Mouse (Mus musculus) heart, embryonic 12.5 days (tissue): ENCODE measurements around the gene Tbccd1. TPM values are rescaled to one million over a fixed set of nuclear protein-coding genes. Genes with fewer than 3 reads are reported as not detected.
A peak's percentile ranks its signal among the peaks of the same experiment; 100 is the strongest.

Experiments used
- ATAC-seq: fragments of 200-750 bp; cut with Nextera tagmentation; 2 replicates; pipeline ENCODE4 v1.8.0; 2017; ENCODE audit warnings: moderate TSS enrichment, moderate library complexity; ENCODE audit not compliant: insufficient number of reproducible peaks, low FRiP score
- H3K27ac ChIP-seq: fragments of 300-500 bp; sonication (generic); 2 replicates; pipeline ENCODE4 v1.5.1; 2016; ENCODE audit warnings: mild to moderate bottlenecking, moderate library complexity; ENCODE audit not compliant: poor library complexity, severe bottlenecking
- H3K27me3 ChIP-seq: fragments of 300-500 bp; sonication (generic); replicated peaks from 2 replicates; pipeline ENCODE4 v1.6.1; 2016; ENCODE audit warnings: mild to moderate bottlenecking, moderate library complexity
- H3K36me3 ChIP-seq: fragments of 300-500 bp; sonication (generic); 2 replicates; pipeline ENCODE4 v1.6.1; 2016; ENCODE audit warnings: mild to moderate bottlenecking, moderate library complexity
- H3K4me1 ChIP-seq: fragments of 300-500 bp; sonication (generic); replicated peaks from 2 replicates; pipeline ENCODE4 v1.6.1; 2016; ENCODE audit warnings: mild to moderate bottlenecking
- H3K4me2 ChIP-seq: fragments of 300-500 bp; sonication (generic); 2 replicates; pipeline ENCODE4 v1.6.1; 2016; ENCODE audit warnings: mild to moderate bottlenecking, moderate library complexity
- H3K4me3 ChIP-seq: fragments of 300-500 bp; sonication (generic); 2 replicates; pipeline ENCODE4 v1.5.1; 2016; ENCODE audit warnings: mild to moderate bottlenecking
- H3K9ac ChIP-seq: fragments of 300-500 bp; sonication (generic); 2 replicates; pipeline ENCODE4 v1.6.1; 2016; ENCODE audit warnings: mild to moderate bottlenecking, moderate library complexity
- H3K9me3 ChIP-seq: fragments of 300-500 bp; sonication (generic); replicated peaks from 2 replicates; pipeline ENCODE4 v1.6.1; 2016; ENCODE audit warnings: mild to moderate bottlenecking, moderate library complexity
- WGBS: fragments of 180-500 bp; shearing (Covaris S2); methylation state at CpG from one replicate; pipeline ENCODE4 v1.1.7; 2016; 5-methylcytosine and 5-hydroxymethylcytosine counted together
- polyA plus RNA-seq: library from polyadenylated mRNA; unstranded; fragments of >200 nt; fragmentation: Nextera tagmentation; extraction: Ambion mirVana; gene quantifications from 2 replicates; pipeline ENCODE4 v1.2.1, GENCODE M21; 2016

The Tbccd1 gene
- polyA plus RNA-seq, result 19.2 and 20.2 TPM in 2 replicates

DNA sequence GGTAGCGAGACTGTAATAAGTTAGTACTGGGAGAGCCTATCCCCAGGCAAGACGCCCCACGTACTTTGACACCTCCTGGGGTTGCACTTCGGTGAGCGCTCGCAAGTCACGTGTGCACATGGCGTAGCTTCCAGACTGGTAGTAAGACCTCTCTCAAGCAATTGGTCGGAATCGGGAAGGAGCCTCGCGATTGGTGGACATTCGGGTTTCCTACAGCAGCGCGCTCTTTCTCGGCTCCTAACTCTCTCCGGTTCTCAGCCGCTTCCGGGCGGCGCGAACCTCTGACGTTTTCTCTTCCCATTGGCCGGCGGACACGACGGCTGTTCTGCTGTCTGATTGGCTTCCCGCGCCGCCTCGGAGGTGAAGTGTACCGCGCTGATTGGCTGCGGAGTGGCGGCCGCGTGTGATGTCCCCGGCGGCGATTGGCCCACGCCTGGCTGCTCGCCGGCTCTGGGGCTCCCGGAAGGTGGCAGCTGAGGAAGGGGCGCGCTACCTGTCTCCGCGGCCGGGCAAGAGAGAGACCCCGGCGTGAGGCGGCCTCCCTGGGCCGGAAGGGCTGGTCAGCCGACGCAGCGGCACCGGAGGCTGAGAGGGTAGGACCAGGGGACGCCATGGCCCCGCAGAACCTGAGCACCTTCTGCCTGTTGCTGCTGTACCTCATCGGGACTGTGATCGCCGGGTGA lies at the start of gene Tbccd1, which contains the start of gene Dnajb11:
Tbccd1 (minus strand) TSS at position 239 of the 683 bp plus-strand sequence.
Dnajb11 (plus strand) TSS at position 415 of the 683 bp plus-strand sequence.
- peaks cover 11% of the 10 kb centered on the region for H3K4me1 ChIP-seq
- peak within 1 kb of the TSS; percentile 90 for H3K4me3 ChIP-seq
- H3K27ac ChIP-seq, result peak within 1 kb of the TSS; percentile 70
- H3K9me3 ChIP-seq, result no peaks in the 10 kb centered on the region
- ATAC-seq, result peak; percentile 99
- no peaks in the 10 kb centered on the region for H3K27me3 ChIP-seq
- peak within 1 kb of the TSS; percentile 84 for H3K9ac ChIP-seq
- H3K36me3 ChIP-seq, result peaks cover 11% of the 10 kb centered on the region
- WGBS, result under 1% methylated on average over 62 of the region's 62 CpGs
- H3K4me2 ChIP-seq, result peak within 1 kb of the TSS; percentile 93

DNA sequence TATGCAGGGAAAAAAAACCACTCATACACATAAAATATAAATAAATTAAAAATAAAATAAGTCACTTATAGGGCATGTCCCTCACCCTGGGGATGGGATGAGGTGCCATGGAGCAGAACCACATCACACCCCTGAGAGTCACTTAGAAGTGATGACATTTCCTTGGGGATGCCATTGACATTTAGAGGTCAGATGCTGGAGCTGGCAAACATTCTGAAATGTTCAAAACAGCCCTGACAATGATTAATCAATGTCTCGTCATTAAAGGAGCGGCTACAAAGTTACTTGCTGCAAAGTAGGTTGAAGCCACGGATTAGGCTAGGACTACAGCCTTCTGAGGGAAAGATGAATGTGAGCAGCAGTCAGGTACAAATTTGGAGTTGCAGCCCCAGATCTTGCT lies 43.9 kb upstream of the Tbccd1 start:
- Histone ChIP-seq H3K27me3 (no peaks in the 10 kb centered on the region), H3K4me1 (no peaks in the 10 kb centered on the region), H3K9ac (no peak overlapping the region), H3K4me2 (no peak overlapping the region), H3K36me3 (no peaks in the 10 kb centered on the region), H3K9me3 (no peaks in the 10 kb centered on the region), H3K27ac (no peak overlapping the region), H3K4me3 (no peak overlapping the region)
- ATAC-seq, result no peak
- 77% methylated on average over 3 of the region's 3 CpGs for WGBS

- Histone ChIP-seq H3K27me3 (0 out of 2 replicates have a peak, but pooled peaks cover 4% of the 10 kb centered on the region), H3K9ac (no peak overlapping the region), H3K36me3 (no peaks in the 10 kb centered on the region), H3K4me1 (no peaks in the 10 kb centered on the region), H3K9me3 (no peaks in the 10 kb centered on the region), H3K4me2 (no peak overlapping the region), H3K27ac (no peak overlapping the region), H3K4me3 (no peak overlapping the region)
- 73% methylated on average over 10 of the region's 10 CpGs for WGBS
- no peak for ATAC-seq
Measured at GRCm38 (mm10) chr16:22899866-22900570, 42.5 kb upstream of the Tbccd1 start.

DNA sequence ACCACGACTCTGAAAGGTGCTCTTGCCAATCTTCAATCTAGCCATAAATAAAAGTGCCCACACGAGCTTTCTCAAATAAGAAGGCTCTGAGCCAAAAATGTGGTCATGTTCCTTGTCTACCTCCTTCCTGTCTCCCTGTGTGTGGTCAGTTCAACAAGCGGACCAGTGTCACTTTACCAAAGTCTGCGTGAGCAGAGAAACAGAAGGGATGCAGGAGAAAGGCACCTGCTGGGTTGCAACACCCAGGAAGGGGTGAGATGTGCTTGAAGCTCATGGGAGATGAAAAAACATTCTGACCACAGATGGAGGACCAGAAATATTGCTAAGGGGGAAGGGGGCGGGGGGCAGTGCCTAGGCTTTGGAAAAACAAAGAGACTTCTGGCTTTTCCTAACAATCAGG lies 41.9 kb upstream of the Tbccd1 start:
- Histone ChIP-seq H3K4me3 (no peak overlapping the region), H3K9me3 (no peaks in the 10 kb centered on the region), H3K36me3 (no peaks in the 10 kb centered on the region), H3K4me1 (no peaks in the 10 kb centered on the region), H3K4me2 (no peak overlapping the region), H3K27me3 (0 out of 2 replicates have a peak, but pooled peaks cover 4% of the 10 kb centered on the region), H3K27ac (no peak overlapping the region), H3K9ac (no peak overlapping the region)
- ATAC-seq, result no peak
- WGBS, result 60% methylated on average over 5 of the region's 5 CpGs

GRCm38 (mm10) chr16:22896618-22897017 lies 39.1 kb upstream of the Tbccd1 start:
- no peaks in the 10 kb centered on the region for H3K9me3 ChIP-seq
- ATAC-seq, result no peak
- no peak overlapping the region for H3K27ac ChIP-seq
- no peak overlapping the region for H3K9ac ChIP-seq
- H3K27me3 ChIP-seq, result 0 out of 2 replicates have a peak, but pooled peaks cover 4% of the 10 kb centered on the region
- no peaks in the 10 kb centered on the region for H3K36me3 ChIP-seq
- no peak overlapping the region for H3K4me3 ChIP-seq
- H3K4me1 ChIP-seq, result no peaks in the 10 kb centered on the region
- 70% methylated on average over 2 of the region's 2 CpGs for WGBS
- H3K4me2 ChIP-seq, result no peak overlapping the region

DNA sequence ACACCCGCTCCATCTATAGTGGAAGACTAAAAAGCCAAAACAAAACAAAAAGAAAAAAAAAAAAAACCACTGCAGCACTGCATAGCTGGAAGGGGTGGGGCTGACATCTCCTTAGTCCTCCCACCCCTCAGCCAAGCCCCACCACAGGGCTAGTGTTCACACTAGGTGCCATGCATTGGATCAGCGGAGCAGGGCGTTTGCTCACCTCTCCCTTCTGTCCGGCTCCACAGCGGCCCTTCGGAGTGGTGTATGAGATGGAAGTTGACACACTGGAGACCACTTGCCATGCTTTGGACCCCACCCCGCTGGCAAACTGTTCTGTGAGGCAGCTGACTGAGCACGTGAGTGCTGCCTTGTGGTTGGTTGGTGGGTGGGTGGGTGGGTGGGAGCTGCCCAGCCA lies 36.6 kb upstream of the Tbccd1 start:
- 66% methylated on average over 8 of the region's 8 CpGs for WGBS
- H3K9ac ChIP-seq, result no peak overlapping the region
- no peak overlapping the region for H3K4me2 ChIP-seq
- no peak overlapping the region for H3K4me3 ChIP-seq
- no peak overlapping the region for H3K27ac ChIP-seq
- H3K4me1 ChIP-seq, result no peaks in the 10 kb centered on the region
- H3K27me3 ChIP-seq, result 0 out of 2 replicates have a peak, but pooled peaks cover 4% of the 10 kb centered on the region
- H3K9me3 ChIP-seq, result no peaks in the 10 kb centered on the region
- ATAC-seq, result no peak
- no peaks in the 10 kb centered on the region for H3K36me3 ChIP-seq

DNA sequence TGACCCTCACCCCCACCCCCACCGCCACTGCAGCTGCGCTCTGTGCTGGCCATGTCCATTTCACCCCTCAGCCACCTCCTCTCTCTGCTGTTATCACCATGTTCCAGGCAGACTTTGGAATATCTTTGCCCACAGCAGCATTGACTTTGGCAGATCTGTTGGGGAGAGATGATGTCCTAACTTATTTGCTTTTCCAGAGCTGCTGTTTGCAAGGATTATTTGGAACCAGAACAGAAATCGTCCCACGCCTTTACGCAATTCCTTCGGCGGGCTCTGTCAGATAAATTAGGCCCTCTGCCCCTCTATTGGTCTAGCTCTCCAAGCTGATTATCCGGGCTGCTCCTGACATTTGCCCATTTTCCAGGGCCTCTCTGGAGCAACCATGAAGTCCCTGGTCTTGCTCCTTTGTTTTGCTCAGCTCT lies 34.3 kb upstream of the Tbccd1 start:
- 78% methylated on average over 8 of the region's 8 CpGs for WGBS
- Histone ChIP-seq H3K4me3 (no peak overlapping the region), H3K9ac (no peak overlapping the region), H3K9me3 (no peaks in the 10 kb centered on the region), H3K27ac (no peak overlapping the region), H3K4me1 (no peaks in the 10 kb centered on the region), H3K27me3 (peaks cover 7% of the 10 kb centered on the region; the same call in 1 of the 2 replicates), H3K4me2 (no peak overlapping the region), H3K36me3 (no peaks in the 10 kb centered on the region)
- no peak for ATAC-seq

- Histone ChIP-seq H3K36me3 (no peaks in the 10 kb centered on the region), H3K27me3 (peaks cover 5% of the 10 kb centered on the region; the same call in 1 of the 2 replicates), H3K4me2 (no peak within 1 kb of the TSS), H3K27ac (no peak within 1 kb of the TSS), H3K9ac (no peak within 1 kb of the TSS), H3K9me3 (no peaks in the 10 kb centered on the region), H3K4me3 (no peak within 1 kb of the TSS), H3K4me1 (no peaks in the 10 kb centered on the region)
- ATAC-seq, result no peak
- WGBS, result 74% methylated on average over 11 of the region's 11 CpGs
Measured at GRCm38 (mm10) chr16:22890683-22891510, 33.4 kb upstream of the Tbccd1 start, which contains the start of gene Ahsg. TSS of gene Ahsg (plus strand) at chr16:22891277.

GRCm38 (mm10) chr16:22889716-22890115 lies 32.2 kb upstream of the Tbccd1 start:
- no peaks in the 10 kb centered on the region for H3K36me3 ChIP-seq
- H3K27me3 ChIP-seq, result peaks cover 3% of the 10 kb centered on the region; the same call in 1 of the 2 replicates
- no peak overlapping the region for H3K9ac ChIP-seq
- no peak overlapping the region for H3K4me2 ChIP-seq
- 71% methylated on average over 8 of the region's 8 CpGs for WGBS
- H3K4me3 ChIP-seq, result no peak overlapping the region
- no peak overlapping the region for H3K27ac ChIP-seq
- ATAC-seq, result no peak
- no peaks in the 10 kb centered on the region for H3K9me3 ChIP-seq
- no peaks in the 10 kb centered on the region; the same call in 1 of the 2 replicates for H3K4me1 ChIP-seq

DNA sequence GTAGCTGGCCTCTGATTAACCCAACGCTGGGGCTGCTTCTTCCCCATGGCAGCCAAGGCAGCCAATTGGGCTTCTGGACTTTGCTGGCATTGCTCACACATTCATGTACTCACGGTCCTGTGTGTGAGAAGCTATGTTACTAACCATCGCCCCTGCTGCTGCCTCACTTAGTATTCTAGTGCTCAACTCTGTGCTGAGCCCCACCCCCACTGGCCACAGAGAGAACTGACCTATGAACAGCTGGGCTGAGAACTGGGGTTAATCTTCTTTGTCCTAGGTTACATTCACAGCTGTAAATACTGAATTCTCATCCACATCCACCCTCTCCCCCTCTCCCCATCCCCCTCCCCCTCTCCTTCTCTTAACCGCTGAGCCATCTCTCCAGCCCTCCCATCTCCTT lies 31.4 kb upstream of the Tbccd1 start:
- 69% methylated on average over 4 of the region's 4 CpGs for WGBS
- no peak for ATAC-seq

More for the DNA sequence above, 31.4 kb upstream of the Tbccd1 start:
- Histone ChIP-seq H3K9me3 (no peaks in the 10 kb centered on the region), H3K4me3 (no peak overlapping the region), H3K27ac (no peak overlapping the region), H3K36me3 (no peaks in the 10 kb centered on the region), H3K4me2 (no peak overlapping the region), H3K27me3 (peaks cover 3% of the 10 kb centered on the region; the same call in 1 of the 2 replicates), H3K9ac (no peak overlapping the region), H3K4me1 (no peaks in the 10 kb centered on the region; the same call in 1 of the 2 replicates)
